Mouse (Mus musculus) MEL-GATA-1-ER (cell line): ENCODE results near the gene Dera.

Experiments
- DNase-seq: peaks from one replicate; pipeline ENCODE4 v3.0.0-alpha.2; 2012; ENCODE audit warnings: low read depth; ENCODE audit errors: extremely low read depth

The Dera gene

DNA sequence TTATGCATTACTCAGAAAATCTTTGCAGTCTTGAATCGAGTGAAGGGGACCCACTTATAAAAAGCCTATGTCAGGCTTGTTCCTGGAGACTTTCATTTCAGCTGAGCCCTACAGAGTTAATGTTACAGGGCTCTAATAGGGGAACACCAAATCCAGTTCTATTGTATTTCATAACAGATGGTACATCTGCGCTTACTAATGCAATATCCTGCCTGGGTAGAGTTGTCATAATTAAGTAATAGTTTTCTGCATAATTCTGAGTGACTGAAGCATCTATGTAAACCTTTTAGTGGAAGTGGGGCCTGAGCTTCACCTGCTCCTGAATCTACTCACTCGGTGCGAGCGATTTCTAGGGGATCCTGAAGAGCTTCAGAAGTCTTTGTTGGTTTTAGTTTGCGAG lies 131.3 kb downstream of the Dera start:
- no peak for DNase-seq

DNA sequence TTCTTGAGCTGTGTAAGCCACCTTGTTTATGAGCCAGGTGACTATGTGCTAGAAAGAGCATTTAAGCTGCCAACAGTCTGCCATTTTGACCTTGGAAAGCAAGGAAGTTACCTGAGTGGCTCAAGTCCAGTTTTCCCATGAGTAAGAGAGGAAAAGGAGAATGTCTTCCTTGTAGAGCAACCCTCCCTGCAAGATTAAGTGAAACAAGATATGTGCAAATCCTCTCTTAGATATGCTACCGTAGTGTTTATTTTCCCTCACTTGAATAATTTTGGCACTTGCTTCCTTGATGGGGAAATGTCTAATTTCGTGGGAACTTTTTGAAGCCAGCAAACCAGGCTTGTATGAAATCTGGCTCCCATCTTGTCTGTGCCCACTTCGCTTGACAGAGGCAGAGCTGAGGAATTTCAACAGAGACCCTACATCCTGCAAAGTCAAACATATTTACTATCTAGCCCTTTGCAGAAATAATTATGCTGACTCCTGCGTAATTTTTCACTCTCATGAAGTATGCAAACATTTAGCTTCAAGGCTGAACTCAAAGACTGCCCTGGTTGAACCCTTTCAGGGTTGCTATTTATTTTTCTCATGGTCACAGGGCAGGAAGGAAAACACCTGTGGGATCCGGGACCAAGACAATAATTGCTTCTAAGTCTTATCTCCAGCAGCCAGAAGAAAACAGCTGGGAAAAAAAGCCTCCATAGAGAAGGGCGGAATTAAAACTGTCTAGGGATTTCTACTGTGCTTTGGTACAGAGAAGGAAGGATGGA lies 132.0 kb downstream of the Dera start:
- DNase-seq, result no peak

DNA sequence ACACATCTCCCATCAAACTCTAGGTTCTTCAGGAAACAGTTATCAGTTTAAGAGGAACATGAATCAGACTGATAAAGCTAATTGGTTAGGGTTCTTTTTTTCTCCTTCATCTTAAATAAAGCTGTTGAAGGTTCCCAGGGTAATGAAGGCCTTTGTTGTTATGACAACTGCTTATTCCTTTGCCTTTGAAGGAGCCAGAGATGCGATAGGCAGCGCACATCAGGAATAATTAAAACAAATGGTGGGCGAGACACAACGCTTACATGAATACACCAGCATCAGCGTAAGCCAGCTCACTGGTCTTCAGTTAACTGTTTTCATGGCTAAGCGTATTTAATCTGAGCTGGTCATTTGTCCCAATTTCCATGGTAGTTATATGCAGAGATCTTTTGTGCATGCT lies 132.9 kb downstream of the Dera start:
- no peak for DNase-seq

GRCm38 (mm10) chr6:137897671-137898070 lies 143.3 kb downstream of the Dera start:
- no peak for DNase-seq

DNA sequence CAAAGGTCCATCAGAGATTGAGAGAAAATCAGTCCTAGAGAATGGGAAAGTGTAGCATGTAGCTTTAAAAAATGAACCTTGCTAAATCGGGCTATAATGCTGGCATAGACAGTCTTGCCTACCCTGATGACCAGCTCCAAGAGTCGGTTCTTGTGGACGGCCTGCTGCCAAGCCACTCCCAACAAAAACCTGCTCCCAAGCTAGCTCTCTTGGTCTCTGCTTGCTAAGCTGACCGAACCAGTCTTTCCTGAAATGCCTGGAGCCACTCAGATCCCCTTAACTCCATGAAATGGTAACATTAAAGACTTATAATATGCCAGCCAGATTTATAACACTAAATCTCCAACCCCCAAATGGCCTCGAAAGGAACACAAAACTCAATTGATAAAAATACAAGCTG lies 146.9 kb downstream of the Dera start:
- no peak for DNase-seq
